Mouse (Mus musculus): ENCODE measurements at regions not wholly inside any gene's neighbourhood (a gene's known extent, or its start where the extent isn't known, plus 50 kb on each side); places are given as distances from the start of the nearest gene placed in this dataset.
"Not testable (repeated sequence)": the region's sequence is repeated elsewhere in the genome, so short reads cannot be mapped to it uniquely, and the experiment has no call there.

- no peak for DNase-seq (ENCODE audit: low spot score in 2 of 2)
Measured at GRCm38 (mm10) chr2:79018732-79019423, 151.0 kb downstream of the Ube2e3 start.

- DNase-seq (ENCODE audit: low spot score in 2 of 2), result no peak
Measured at GRCm38 (mm10) chr2:79022954-79023353, 155.0 kb downstream of the Ube2e3 start.

GRCm38 (mm10) chr2:79025678-79026077, 157.8 kb downstream of the Ube2e3 start:
- DNase-seq (ENCODE audit: low spot score in 2 of 2), result no peak

GRCm38 (mm10) chr2:79030990-79031389, 163.1 kb downstream of the Ube2e3 start:
- no peak for DNase-seq (ENCODE audit: low spot score in 2 of 2)

- no peak for DNase-seq (ENCODE audit: low spot score in 2 of 2)
Measured at GRCm38 (mm10) chr2:79036296-79036695, 168.4 kb downstream of the Ube2e3 start.

- DNase-seq (ENCODE audit: low spot score in 2 of 2), result no peak
Measured at GRCm38 (mm10) chr2:79038624-79039023, 170.7 kb downstream of the Ube2e3 start.

- DNase-seq (ENCODE audit: low spot score in 2 of 2), result not testable (repeated sequence)
Measured at GRCm38 (mm10) chr2:79044804-79045203, 176.9 kb downstream of the Ube2e3 start.

GRCm38 (mm10) chr2:79045508-79045907, 177.6 kb downstream of the Ube2e3 start:
- no peak for DNase-seq (ENCODE audit: low spot score in 2 of 2)

- DNase-seq (ENCODE audit: low spot score in 2 of 2), result no peak
Measured at GRCm38 (mm10) chr2:79048020-79048419, 180.1 kb downstream of the Ube2e3 start.

- DNase-seq (ENCODE audit: low spot score in 2 of 2), result no peak
Measured at GRCm38 (mm10) chr2:79048777-79049537, 181.0 kb downstream of the Ube2e3 start.

- DNase-seq (ENCODE audit: low spot score in 2 of 2), result no peak
Measured at GRCm38 (mm10) chr2:79050495-79051046, 182.6 kb downstream of the Ube2e3 start.

GRCm38 (mm10) chr2:79052226-79052625, 184.3 kb downstream of the Ube2e3 start:
- DNase-seq (ENCODE audit: low spot score in 2 of 2), result no peak

GRCm38 (mm10) chr2:79056138-79056537, 188.2 kb downstream of the Ube2e3 start:
- no peak for DNase-seq (ENCODE audit: low spot score in 2 of 2)

- no peak for DNase-seq (ENCODE audit: low spot score in 2 of 2)
Measured at GRCm38 (mm10) chr2:79059115-79059943, 191.4 kb downstream of the Ube2e3 start.

GRCm38 (mm10) chr2:79059944-79060238, 192.0 kb downstream of the Ube2e3 start:
- no peak for DNase-seq (ENCODE audit: low spot score in 2 of 2)

GRCm38 (mm10) chr2:79060320-79060719, 192.4 kb downstream of the Ube2e3 start:
- DNase-seq (ENCODE audit: low spot score in 2 of 2), result no peak

GRCm38 (mm10) chr2:79061645-79062044, 193.6 kb upstream of the Itga4 start:
- no peak for DNase-seq (ENCODE audit: low spot score in 2 of 2)

- DNase-seq (ENCODE audit: low spot score in 2 of 2), result no peak
Measured at GRCm38 (mm10) chr2:79062196-79062636, 193.0 kb upstream of the Itga4 start.

GRCm38 (mm10) chr2:79063641-79064040, 191.6 kb upstream of the Itga4 start:
- DNase-seq (ENCODE audit: low spot score in 2 of 2), result no peak

GRCm38 (mm10) chr2:79065321-79065720, 189.9 kb upstream of the Itga4 start:
- DNase-seq (ENCODE audit: low spot score in 2 of 2), result no peak

- no peak for DNase-seq (ENCODE audit: low spot score in 2 of 2)
Measured at GRCm38 (mm10) chr2:79076115-79076514, 179.1 kb upstream of the Itga4 start.

- no peak for DNase-seq (ENCODE audit: low spot score in 2 of 2)
Measured at GRCm38 (mm10) chr2:79078836-79079394, 176.3 kb upstream of the Itga4 start.

Measured in frontal cortex, postnatal 25 days (tissue).